Mouse (Mus musculus): ENCODE data around the gene Fam83f. TPM values are rescaled to one million over a fixed set of nuclear protein-coding genes. Genes with fewer than 3 reads are reported as not detected.

Fam83f gene
- polyA plus RNA-seq (2015; fragmentation: Nextera tagmentation; extraction: Ambion mirVana): 4.5 and 6.0 TPM in 2 replicates

- peak; percentile 64 for ATAC-seq (ENCODE audit: low read depth)
- Histone ChIP-seq H3K9me3 (replicated peaks; ENCODE audit: control insufficient read depth, low read length) (no peaks in the 10 kb centered on the region), H3K27ac (ENCODE audit: low read length) (no peak within 1 kb of the TSS), H3K27me3 (ENCODE audit: control insufficient read depth, insufficient read depth, low read depth, low read length) (peaks cover 25% of the 10 kb centered on the region), H3K4me2 (ENCODE audit: low read depth, low read length) (peak within 1 kb of the TSS; percentile 57), H3K9ac (ENCODE audit: low read depth, low read length) (peak within 1 kb of the TSS; percentile 32), H3K4me3 (ENCODE audit: low read depth, low read length) (peak within 1 kb of the TSS; percentile 53), H3K36me3 (ENCODE audit: control insufficient read depth, insufficient read depth) (no peaks in the 10 kb centered on the region), H3K4me1 (ENCODE audit: control insufficient read depth, low read depth, low read length) (peaks cover 6% of the 10 kb centered on the region)
- WGBS (ENCODE audit: insufficient replicate concordance): 11% methylated on average over 80 of the region's 85 CpGs
Measured at GRCm38 (mm10) chr15:80671295-80672252, at the start of gene Fam83f. Gene Fam83f, plus strand, starts transcription at chr15:80671847.

GRCm38 (mm10) chr15:80623171-80623837 is 48.3 kb upstream of the Fam83f start:
- Histone ChIP-seq H3K27ac (ENCODE audit: low read length) (peak overlapping the region; percentile 94), H3K9me3 (replicated peaks; ENCODE audit: control insufficient read depth, low read length) (no peaks in the 10 kb centered on the region), H3K4me3 (ENCODE audit: low read depth, low read length) (peak overlapping the region; percentile 52), H3K9ac (ENCODE audit: low read depth, low read length) (peak overlapping the region; percentile 64), H3K4me2 (ENCODE audit: low read depth, low read length) (peak overlapping the region; percentile 67), H3K4me1 (ENCODE audit: control insufficient read depth, low read depth, low read length) (peaks cover 43% of the 10 kb centered on the region), H3K36me3 (ENCODE audit: control insufficient read depth, insufficient read depth) (no peaks in the 10 kb centered on the region), H3K27me3 (ENCODE audit: control insufficient read depth, insufficient read depth, low read depth, low read length) (no peaks in the 10 kb centered on the region)
- ATAC-seq (ENCODE audit: low read depth): peak; percentile 99
- WGBS (ENCODE audit: insufficient replicate concordance): 21% methylated on average over 8 of the region's 8 CpGs

- H3K4me1 ChIP-seq (ENCODE audit: control insufficient read depth, low read depth, low read length): peaks cover 34% of the 10 kb centered on the region
Measured at GRCm38 (mm10) chr15:80626472-80626871, 45.2 kb upstream of the Fam83f start.

GRCm38 (mm10) chr15:80630147-80630546 is 41.5 kb upstream of the Fam83f start:
- ATAC-seq (ENCODE audit: low read depth): no peak
- Histone ChIP-seq H3K4me3 (ENCODE audit: low read depth, low read length) (no peak overlapping the region), H3K27ac (ENCODE audit: low read length) (no peak overlapping the region), H3K27me3 (ENCODE audit: control insufficient read depth, insufficient read depth, low read depth, low read length) (peaks cover 19% of the 10 kb centered on the region), H3K4me2 (ENCODE audit: low read depth, low read length) (no peak overlapping the region), H3K36me3 (ENCODE audit: control insufficient read depth, insufficient read depth) (no peaks in the 10 kb centered on the region), H3K4me1 (ENCODE audit: control insufficient read depth, low read depth, low read length) (peaks cover 3% of the 10 kb centered on the region; the same call in 1 of the 2 replicates), H3K9ac (ENCODE audit: low read depth, low read length) (no peak overlapping the region), H3K9me3 (replicated peaks; ENCODE audit: control insufficient read depth, low read length) (no peaks in the 10 kb centered on the region)
- WGBS (ENCODE audit: insufficient replicate concordance): 28% methylated on average over 7 of the region's 7 CpGs

More at GRCm38 (mm10) chr15:80626472-80626871, 45.2 kb upstream of the Fam83f start:
- no peak overlapping the region for H3K27ac ChIP-seq (ENCODE audit: low read length)
- no peak overlapping the region for H3K4me2 ChIP-seq (ENCODE audit: low read depth, low read length)
- H3K4me3 ChIP-seq (ENCODE audit: low read depth, low read length): no peak overlapping the region
- H3K9me3 ChIP-seq (replicated peaks; ENCODE audit: control insufficient read depth, low read length): no peaks in the 10 kb centered on the region
- no peak overlapping the region for H3K9ac ChIP-seq (ENCODE audit: low read depth, low read length)
- 51% methylated on average over 6 of the region's 6 CpGs for WGBS (ENCODE audit: insufficient replicate concordance)
- H3K36me3 ChIP-seq (ENCODE audit: control insufficient read depth, insufficient read depth): no peaks in the 10 kb centered on the region
- no peak for ATAC-seq (ENCODE audit: low read depth)
- peaks cover 15% of the 10 kb centered on the region for H3K27me3 ChIP-seq (ENCODE audit: control insufficient read depth, insufficient read depth, low read depth, low read length)

GRCm38 (mm10) chr15:80630711-80631110 is 40.9 kb upstream of the Fam83f start:
- H3K4me2 ChIP-seq (ENCODE audit: low read depth, low read length): no peak overlapping the region
- no peak overlapping the region for H3K4me3 ChIP-seq (ENCODE audit: low read depth, low read length)
- no peak overlapping the region for H3K9ac ChIP-seq (ENCODE audit: low read depth, low read length)
- H3K36me3 ChIP-seq (ENCODE audit: control insufficient read depth, insufficient read depth): no peaks in the 10 kb centered on the region
- WGBS (ENCODE audit: insufficient replicate concordance): 56% methylated on average over 14 of the region's 14 CpGs
- H3K9me3 ChIP-seq (replicated peaks; ENCODE audit: control insufficient read depth, low read length): no peaks in the 10 kb centered on the region
- H3K4me1 ChIP-seq (ENCODE audit: control insufficient read depth, low read depth, low read length): peaks cover 3% of the 10 kb centered on the region; the same call in 1 of the 2 replicates
- H3K27me3 ChIP-seq (ENCODE audit: control insufficient read depth, insufficient read depth, low read depth, low read length): peaks cover 19% of the 10 kb centered on the region
- no peak for ATAC-seq (ENCODE audit: low read depth)
- H3K27ac ChIP-seq (ENCODE audit: low read length): no peak overlapping the region

GRCm38 (mm10) chr15:80631311-80631710 is 40.3 kb upstream of the Fam83f start:
- WGBS (ENCODE audit: insufficient replicate concordance): 46% methylated on average over 2 of the region's 2 CpGs
- H3K27ac ChIP-seq (ENCODE audit: low read length): no peak overlapping the region
- ATAC-seq (ENCODE audit: low read depth): no peak
- peaks cover 3% of the 10 kb centered on the region; the same call in 1 of the 2 replicates for H3K4me1 ChIP-seq (ENCODE audit: control insufficient read depth, low read depth, low read length)
- H3K4me3 ChIP-seq (ENCODE audit: low read depth, low read length): no peak overlapping the region
- H3K4me2 ChIP-seq (ENCODE audit: low read depth, low read length): no peak overlapping the region
- H3K36me3 ChIP-seq (ENCODE audit: control insufficient read depth, insufficient read depth): no peaks in the 10 kb centered on the region
- H3K9ac ChIP-seq (ENCODE audit: low read depth, low read length): no peak overlapping the region
- H3K27me3 ChIP-seq (ENCODE audit: control insufficient read depth, insufficient read depth, low read depth, low read length): peaks cover 19% of the 10 kb centered on the region
- H3K9me3 ChIP-seq (replicated peaks; ENCODE audit: control insufficient read depth, low read length): no peaks in the 10 kb centered on the region

- H3K27ac ChIP-seq (ENCODE audit: low read length): no peak overlapping the region
- peaks cover 19% of the 10 kb centered on the region for H3K27me3 ChIP-seq (ENCODE audit: control insufficient read depth, insufficient read depth, low read depth, low read length)
- H3K36me3 ChIP-seq (ENCODE audit: control insufficient read depth, insufficient read depth): no peaks in the 10 kb centered on the region
- no peak for ATAC-seq (ENCODE audit: low read depth)
- no peak overlapping the region for H3K4me2 ChIP-seq (ENCODE audit: low read depth, low read length)
- no peak overlapping the region for H3K9ac ChIP-seq (ENCODE audit: low read depth, low read length)
- H3K4me1 ChIP-seq (ENCODE audit: control insufficient read depth, low read depth, low read length): no peaks in the 10 kb centered on the region
- 67% methylated on average over 13 of the region's 13 CpGs for WGBS (ENCODE audit: insufficient replicate concordance)
- H3K9me3 ChIP-seq (replicated peaks; ENCODE audit: control insufficient read depth, low read length): no peaks in the 10 kb centered on the region
- H3K4me3 ChIP-seq (ENCODE audit: low read depth, low read length): no peak overlapping the region
Measured at GRCm38 (mm10) chr15:80632280-80632893, 39.3 kb upstream of the Fam83f start.

- H3K4me3 ChIP-seq (ENCODE audit: low read depth, low read length): no peak overlapping the region
- 30% methylated on average over 11 of the region's 11 CpGs for WGBS (ENCODE audit: insufficient replicate concordance)
- peaks cover 2% of the 10 kb centered on the region for H3K4me1 ChIP-seq (ENCODE audit: control insufficient read depth, low read depth, low read length)
- H3K36me3 ChIP-seq (ENCODE audit: control insufficient read depth, insufficient read depth): no peaks in the 10 kb centered on the region
- H3K27ac ChIP-seq (ENCODE audit: low read length): no peak overlapping the region
- no peak for ATAC-seq (ENCODE audit: low read depth)
- no peaks in the 10 kb centered on the region for H3K9me3 ChIP-seq (replicated peaks; ENCODE audit: control insufficient read depth, low read length)
- no peak overlapping the region for H3K4me2 ChIP-seq (ENCODE audit: low read depth, low read length)
- peaks cover 13% of the 10 kb centered on the region for H3K27me3 ChIP-seq (ENCODE audit: control insufficient read depth, insufficient read depth, low read depth, low read length)
- no peak overlapping the region for H3K9ac ChIP-seq (ENCODE audit: low read depth, low read length)
Measured at GRCm38 (mm10) chr15:80634391-80635193, 37.1 kb upstream of the Fam83f start.

Data from liver, embryonic 16.5 days (tissue).